Mouse (Mus musculus): ENCODE data around the gene Trub1. TPM values are rescaled to one million over a fixed set of nuclear protein-coding genes. Genes with fewer than 3 reads are reported as not detected.

The Trub1 gene
- total RNA-seq (2023) = 1 to 10 TPM; 1.5 to 1.6 TPM

GRCm38 (mm10) chr19:57452492-57453217 is at the start of gene Trub1:
Gene Trub1 (plus strand): TSS chr19:57452912.

Other genes starting within 250 kb of the Trub1 start
- 1 to 10 TPM; 2.1 to 4.7 TPM for gene Ablim1, start 138.0 kb upstream of the Trub1 start, total RNA-seq (2023)
- gene Fam160b1, start 92.2 kb upstream of the Trub1 start, total RNA-seq (2023) = 10 to 100 TPM; 43.9 to 47.4 TPM
- gene Atrnl1, start 158.1 kb downstream of the Trub1 start, total RNA-seq (2023) = 10 to 100 TPM; 41.2 to 56.8 TPM

All from neutrophil, adult 59 days (primary cell).